Mouse (Mus musculus) cerebellum, adult 2 months (tissue): ENCODE results near the gene Crlf1.

Experiments
- CTCF ChIP-seq: fragments of 200-500 bp; IDR thresholded peaks from 2 replicates; pipeline ENCODE4 v1.5.1; 2011; ENCODE audit warnings: low read depth, mild to moderate bottlenecking, control low read depth, low read length, moderate library complexity, borderline replicate concordance; ENCODE audit not compliant: insufficient read depth
- POLR2A ChIP-seq: fragments of 200-500 bp; IDR thresholded peaks from 2 replicates; pipeline ENCODE4 v1.6.1; 2011; ENCODE audit warnings: low read length, control low read depth, borderline replicate concordance; ENCODE audit not compliant: insufficient read depth

DNA sequence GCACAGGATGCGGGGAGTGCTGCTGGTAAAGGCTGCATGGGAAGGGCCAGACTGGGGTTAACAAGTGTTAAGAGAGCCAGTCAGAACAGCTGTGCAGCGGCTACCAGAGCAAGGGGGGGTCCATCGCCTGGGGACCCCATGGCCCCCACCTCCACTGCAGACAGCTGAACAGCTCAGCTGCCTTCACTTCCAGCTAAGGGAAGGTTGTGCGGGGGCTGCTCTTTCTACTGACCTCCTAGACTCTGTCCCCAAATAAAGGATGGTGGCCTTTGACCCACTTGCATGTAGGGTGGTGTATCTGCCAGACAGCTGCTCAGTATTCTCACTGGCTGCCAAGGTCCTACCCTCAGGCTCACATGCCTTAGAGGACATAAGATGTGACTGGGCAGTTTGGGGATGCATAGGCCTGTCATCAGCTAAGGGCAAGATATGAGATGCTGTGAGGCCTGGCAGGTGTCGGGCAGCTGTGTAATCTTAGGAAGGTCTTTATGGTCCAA lies 25.7 kb upstream of the Crlf1 start:
- no peak for TF ChIP-seq POLR2A
- no peak for TF ChIP-seq CTCF
